8 mouse cellular contexts compared by ENCODE assay signal in genomic region chr11:60351925-60352371, GRCm38 (mm10). TPM values are rescaled to one million over a fixed set of nuclear protein-coding genes. Genes with fewer than 3 reads are reported as not detected.
DNase-seq lines count a peak whose midpoint lies in the region; ATAC-seq and TF ChIP-seq lines count a peak whose summit lies in the region.

No protein-coding gene starts in this region.

- H3K36me3 ChIP-seq in embryonic facial prominence, embryonic 11.5 days (replicated peaks; ENCODE audit: control insufficient read depth, insufficient read depth, low read depth, low read length) = no peaks in the 10 kb centered on the region
- H3K36me3 ChIP-seq in heart, embryonic 10.5 days = no peaks in the 10 kb centered on the region
- H3K36me3 ChIP-seq in kidney, embryonic 16.5 days (ENCODE audit: insufficient read depth, low read length) = no peaks in the 10 kb centered on the region
- H3K36me3 ChIP-seq in liver, embryonic 15.5 days (replicated peaks) = no peaks in the 10 kb centered on the region

- peaks cover 11% of the 10 kb centered on the region for H3K4me1 ChIP-seq in lung, adult 2 months (ENCODE audit: control insufficient read depth, insufficient read depth, low read length)
- no peaks in the 10 kb centered on the region for H3K4me1 ChIP-seq in embryonic facial prominence, embryonic 11.5 days (ENCODE audit: control insufficient read depth, insufficient read depth, low read length)
- peaks cover 22% of the 10 kb centered on the region for H3K4me1 ChIP-seq in heart, embryonic 10.5 days
- peaks cover 17% of the 10 kb centered on the region for H3K4me1 ChIP-seq in kidney, embryonic 16.5 days (ENCODE audit: insufficient read depth, low read length)
- peaks cover 41% of the 10 kb centered on the region for H3K4me1 ChIP-seq in liver, embryonic 15.5 days (replicated peaks)

- H3K27me3 ChIP-seq in embryonic facial prominence, embryonic 11.5 days (ENCODE audit: control insufficient read depth, insufficient read depth, low read length) = no peaks in the 10 kb centered on the region
- no peaks in the 10 kb centered on the region for H3K27me3 ChIP-seq in heart, embryonic 10.5 days (ENCODE audit: insufficient read depth, poor library complexity, severe bottlenecking)
- H3K27me3 ChIP-seq in kidney, embryonic 16.5 days (ENCODE audit: insufficient read depth, low read length) = no peaks in the 10 kb centered on the region
- no peaks in the 10 kb centered on the region for H3K27me3 ChIP-seq in liver, embryonic 15.5 days

- no peak overlapping the region for H3K27ac ChIP-seq in embryonic facial prominence, embryonic 11.5 days (replicated peaks; ENCODE audit: low read depth, low read length)
- peak overlapping the region; percentile 88 for H3K27ac ChIP-seq in heart, embryonic 10.5 days
- peak overlapping the region; percentile 74 for H3K27ac ChIP-seq in kidney, embryonic 16.5 days (ENCODE audit: low read length)
- peak overlapping the region; percentile 86 for H3K27ac ChIP-seq in liver, embryonic 15.5 days (replicated peaks)

- DNase-seq in lung, adult 2 months = peak; percentile 25
- DNase-seq in lung, postnatal 25 days (ENCODE audit: low spot score) = no peak
- no peak for DNase-seq in embryonic facial prominence, embryonic 11.5 days (ENCODE audit: low spot score)
- DNase-seq in heart, embryonic 10.5 days (ENCODE audit: low spot score) = no peak
- peak; percentile 13 for DNase-seq in ovary, postnatal 14 days (ENCODE audit: low spot score)

- H3K4me2 ChIP-seq in embryonic facial prominence, embryonic 11.5 days (ENCODE audit: low read depth, low read length) = peak overlapping the region; percentile 85
- H3K4me2 ChIP-seq in kidney, embryonic 16.5 days (replicated peaks; ENCODE audit: low read depth, low read length) = peak overlapping the region; percentile 95
- H3K4me2 ChIP-seq in liver, embryonic 15.5 days = peak overlapping the region; percentile 95

- H3K9me3 ChIP-seq in embryonic facial prominence, embryonic 11.5 days (replicated peaks; ENCODE audit: control insufficient read depth, low read length) = no peaks in the 10 kb centered on the region
- H3K9me3 ChIP-seq in heart, embryonic 10.5 days = no peaks in the 10 kb centered on the region
- no peaks in the 10 kb centered on the region for H3K9me3 ChIP-seq in kidney, embryonic 16.5 days (ENCODE audit: low read length)
- H3K9me3 ChIP-seq in liver, embryonic 15.5 days (replicated peaks) = no peaks in the 10 kb centered on the region

- no peak for ATAC-seq in embryonic facial prominence, embryonic 11.5 days (replicated peaks; ENCODE audit: insufficient number of reproducible peaks, low FRiP score, low TSS enrichment, low read depth)
- no peak for ATAC-seq in kidney, embryonic 16.5 days (ENCODE audit: low FRiP score, low TSS enrichment)
- no peak for ATAC-seq in liver, embryonic 15.5 days (ENCODE audit: insufficient read depth)
- no peak for ATAC-seq in inflammation-experienced regulatory T-cells, adult 6 months

- WGBS in lung, adult 2 months = 8% methylated on average over 11 of the region's 11 CpGs
- WGBS in embryonic facial prominence, embryonic 11.5 days = 19% methylated on average over 11 of the region's 11 CpGs
- WGBS in heart, embryonic 10.5 days = 10% methylated on average over 11 of the region's 11 CpGs
- 18% methylated on average over 11 of the region's 11 CpGs for WGBS in kidney, embryonic 16.5 days
- 16% methylated on average over 11 of the region's 11 CpGs for WGBS in liver, embryonic 15.5 days (ENCODE audit: insufficient replicate concordance)

- peak overlapping the region; percentile 67 for H3K9ac ChIP-seq in embryonic facial prominence, embryonic 11.5 days (replicated peaks; ENCODE audit: low read length)
- peak overlapping the region; percentile 82 for H3K9ac ChIP-seq in kidney, embryonic 16.5 days (replicated peaks; ENCODE audit: low read length)
- H3K9ac ChIP-seq in liver, embryonic 15.5 days = peak overlapping the region; percentile 77

- no peak for TF ChIP-seq CTCF in lung, adult 2 months (IDR thresholded peaks at IDR 0.05; ENCODE audit: insufficient read depth, low read length)

- no peak for TF ChIP-seq POLR2A in lung, adult 2 months (IDR thresholded peaks at IDR 0.05; ENCODE audit: borderline replicate concordance, extremely low read depth, low read depth, low read length)

- H3K4me3 ChIP-seq in lung, adult 2 months (replicated peaks; ENCODE audit: extremely low read depth, low read depth, low read length) = peak overlapping the region; percentile 81
- peak overlapping the region; percentile 75 for H3K4me3 ChIP-seq in embryonic facial prominence, embryonic 11.5 days (ENCODE audit: low read depth, low read length)
- peak overlapping the region; percentile 82 for H3K4me3 ChIP-seq in heart, embryonic 10.5 days
- peak overlapping the region; percentile 88 for H3K4me3 ChIP-seq in kidney, embryonic 16.5 days (ENCODE audit: low read length)
- H3K4me3 ChIP-seq in liver, embryonic 15.5 days (replicated peaks) = peak overlapping the region; percentile 83

RNA-seq across cellular contexts. Expression of gene Tom1l2, which starts 0.8 kb away (rescaled TPM):
- polyA plus RNA-seq in lung, adult 2 months (2012; rRNA removed) = 98.4 and 99.3 TPM in 2 replicates
- polyA plus RNA-seq in embryonic facial prominence, embryonic 11.5 days (2014; fragmentation: Nextera tagmentation; extraction: Ambion mirVana) = 9.0 and 11.5 TPM in 2 replicates
- polyA plus RNA-seq in heart, embryonic 10.5 days (2016; fragmentation: Nextera tagmentation; extraction: Ambion mirVana) = 19.3 and 28.4 TPM in 2 replicates
- polyA plus RNA-seq in kidney, embryonic 16.5 days (2015; fragmentation: Nextera tagmentation; extraction: Ambion mirVana) = 36.3 and 41.7 TPM in 2 replicates
- 5.3 and 5.8 TPM in 2 replicates for polyA plus RNA-seq in liver, embryonic 15.5 days (2015; fragmentation: Nextera tagmentation; extraction: Ambion mirVana)
- polyA plus RNA-seq in inflammation-experienced regulatory T-cells, adult 6 months (2017; shearing (Covaris generic)) = 10 to 100 TPM in 2 of 3 experiments, 1 to 10 TPM in 1; 8.9 to 34.5 (median 24.4) TPM

RNA-seq across cellular contexts. Expression of gene Drc3, which starts 1.2 kb away (rescaled TPM):
- 10.9 and 17.7 TPM in 2 replicates for polyA plus RNA-seq in lung, adult 2 months (2012; rRNA removed)
- 1.3 and 2.2 TPM in 2 replicates for polyA plus RNA-seq in embryonic facial prominence, embryonic 11.5 days (2014; fragmentation: Nextera tagmentation; extraction: Ambion mirVana)
- polyA plus RNA-seq in heart, embryonic 10.5 days (2016; fragmentation: Nextera tagmentation; extraction: Ambion mirVana) = 1.0 and 2.0 TPM in 2 replicates
- 2.1 and 2.8 TPM in 2 replicates for polyA plus RNA-seq in kidney, embryonic 16.5 days (2015; fragmentation: Nextera tagmentation; extraction: Ambion mirVana)
- polyA plus RNA-seq in liver, embryonic 15.5 days (2015; fragmentation: Nextera tagmentation; extraction: Ambion mirVana) = 0.25 and 0.48 TPM in 2 replicates
- polyA plus RNA-seq in inflammation-experienced regulatory T-cells, adult 6 months (2017; shearing (Covaris generic)) = under 1 TPM; 0.25 to 0.87 (median 0.42) TPM

Comparison
In these comparisons a context has a peak if more than half of its experiments do, and no peak if none do; other contexts are left out.
1. DNase-seq: peak in lung, adult 2 months (single experiment) and ovary, postnatal 14 days (single experiment); none in lung, postnatal 25 days (single experiment), embryonic facial prominence, embryonic 11.5 days (single experiment) and heart, embryonic 10.5 days (single experiment).
2. Peak in every context shown above with its lines, with median percentiles within 50 percentile points of each other: H3K4me3 ChIP-seq, H3K4me2 ChIP-seq and H3K9ac ChIP-seq.